Mouse (Mus musculus) retina, adult 2 months (tissue): Measurements from ENCODE around the gene Suclg1.

Experiments
- DNase-seq: peaks from one replicate; pipeline ENCODE4 v3.0.0-alpha.2; 2012; ENCODE audit warnings: low read depth, low spot score

The Suclg1 gene

GRCm38 (mm10) chr6:73322306-73322705 lies 74.1 kb downstream of the Suclg1 start:
- no peak for DNase-seq
